Mouse (Mus musculus) 3T3-L1 (cell line): ENCODE results near the gene Myh9.

ENCODE experiments used
- DNase-seq: peaks from one replicate; pipeline ENCODE4 v3.0.0-alpha.2; 2015; ENCODE audit warnings: low read depth, low spot score

The Myh9 gene

DNA sequence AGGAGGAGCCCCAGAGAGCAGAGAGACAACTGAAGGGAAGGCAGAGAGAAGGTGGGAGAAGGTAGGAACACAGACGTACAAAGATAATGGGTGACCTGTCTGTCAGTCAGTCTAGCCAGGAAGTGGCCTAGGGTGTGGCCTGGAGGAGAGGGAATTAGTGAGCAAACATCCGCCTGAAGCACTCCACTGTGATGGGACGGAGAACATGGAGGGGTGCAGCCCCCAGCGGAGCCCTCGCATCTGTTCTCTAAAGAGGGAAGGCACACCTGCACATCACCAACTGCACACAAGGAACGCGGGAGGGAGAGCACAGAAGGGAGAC is 34.8 kb downstream of the Myh9 start:
- no peak for DNase-seq

DNA sequence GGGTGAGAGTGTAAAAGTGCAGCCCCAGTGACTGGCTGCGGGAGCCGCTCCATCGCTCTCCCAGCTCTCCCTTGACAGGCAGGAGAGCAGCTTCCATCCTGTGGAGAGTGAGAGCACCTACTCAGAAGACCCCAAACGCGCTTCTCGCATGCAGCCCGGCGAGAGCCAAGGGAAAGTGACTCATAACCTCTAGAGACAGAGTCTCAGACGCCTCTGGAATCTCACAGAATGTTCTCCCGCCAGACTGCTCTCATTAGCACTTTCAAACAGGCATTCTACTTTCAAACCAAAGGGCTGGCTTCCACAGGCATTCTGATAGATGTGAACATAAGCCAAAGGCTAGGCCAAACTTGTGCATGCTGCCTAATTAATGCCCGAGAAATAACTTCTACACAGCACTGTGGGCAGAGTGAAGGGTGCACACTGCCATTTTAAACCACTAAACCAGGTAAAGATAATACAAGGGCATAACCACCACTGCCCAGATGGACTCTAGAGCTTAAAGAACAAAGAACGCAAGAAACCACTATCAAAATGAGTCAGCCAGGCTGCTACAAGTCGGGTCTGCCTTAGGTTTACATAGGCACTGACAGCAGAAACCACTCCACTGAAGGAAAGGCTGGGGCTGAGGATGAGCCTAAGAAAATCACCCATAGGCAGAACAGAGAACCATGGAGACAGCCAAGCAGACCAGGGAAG is 35.3 kb downstream of the Myh9 start:
- DNase-seq = peak; percentile 74

DNA sequence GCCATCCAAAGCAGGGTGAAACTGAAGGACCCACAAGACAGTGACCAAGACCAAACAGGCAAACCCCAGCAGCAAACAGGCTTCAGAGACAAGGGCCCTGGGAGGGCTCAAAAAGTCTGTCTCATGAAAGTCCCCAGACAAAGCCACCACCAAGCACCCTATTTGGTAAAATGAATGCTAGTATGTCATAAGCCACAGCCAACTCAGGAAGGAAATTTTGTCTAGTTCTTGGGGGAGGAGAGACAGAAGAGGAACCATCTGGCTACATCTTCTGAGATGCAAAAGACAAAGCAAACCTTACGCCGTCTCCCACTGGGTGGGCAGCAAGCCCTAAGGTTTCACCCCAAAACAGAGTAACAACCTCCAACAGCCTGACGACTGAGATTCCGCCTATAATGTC is 36.3 kb downstream of the Myh9 start:
- no peak for DNase-seq

DNA sequence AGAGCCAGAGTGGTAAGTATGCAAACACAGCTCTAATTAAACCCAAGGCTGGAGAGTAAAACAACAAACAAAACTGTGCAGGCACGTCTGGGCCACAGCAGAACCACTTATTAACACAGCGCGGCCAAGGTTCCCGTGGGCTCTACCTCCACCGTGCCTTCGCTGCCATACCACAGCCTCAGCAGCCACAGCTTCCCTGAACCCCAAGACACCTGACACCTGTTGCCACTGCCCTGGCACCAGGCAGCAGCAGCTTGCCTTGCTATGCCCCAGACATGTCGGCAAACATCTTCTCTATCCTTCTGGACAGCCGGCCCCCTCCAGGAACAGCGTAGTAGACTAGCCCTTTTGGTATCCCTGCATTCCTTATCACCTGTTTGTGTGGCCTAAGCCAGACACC is 37.0 kb downstream of the Myh9 start:
- no peak for DNase-seq

DNA sequence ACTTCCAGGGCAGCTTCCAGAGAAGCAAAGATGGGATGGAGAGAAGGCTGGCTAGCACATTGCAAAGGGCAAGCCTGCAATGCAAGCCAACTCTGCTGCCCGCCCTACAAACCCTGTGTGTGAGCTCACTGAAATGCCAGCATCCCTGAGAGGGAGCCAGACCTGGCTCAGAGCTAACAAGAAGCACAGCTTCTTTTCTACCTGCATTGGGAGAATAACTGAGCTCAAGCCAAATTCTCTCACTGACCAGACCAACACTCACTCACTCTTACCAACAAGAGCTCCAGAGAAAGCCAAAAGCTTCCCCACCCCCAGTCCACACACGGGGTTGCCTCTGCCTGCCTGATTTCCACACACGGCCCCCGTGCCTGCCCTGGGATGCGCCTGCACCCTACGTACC is 37.5 kb downstream of the Myh9 start:
- no peak for DNase-seq

DNA sequence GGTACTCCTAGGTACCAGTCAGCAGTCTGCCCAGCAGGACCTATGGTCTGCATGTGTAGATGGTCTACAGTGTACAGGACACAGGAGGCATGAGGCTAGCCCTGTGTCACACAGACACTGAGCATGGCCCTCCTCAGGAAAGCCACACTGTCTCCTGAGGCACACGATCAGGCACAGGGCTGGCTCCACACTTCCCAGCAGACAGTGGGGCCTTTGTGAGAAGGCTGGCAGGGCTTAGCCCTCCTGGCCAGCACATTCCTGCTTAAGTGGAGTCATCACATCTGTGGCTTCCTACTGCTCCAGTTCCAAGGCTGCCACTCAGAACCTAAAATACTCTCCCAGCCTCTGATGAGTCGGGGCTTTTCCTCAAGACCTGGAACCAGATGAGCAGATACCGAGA is 38.2 kb downstream of the Myh9 start:
- peak; percentile 87 for DNase-seq

DNA sequence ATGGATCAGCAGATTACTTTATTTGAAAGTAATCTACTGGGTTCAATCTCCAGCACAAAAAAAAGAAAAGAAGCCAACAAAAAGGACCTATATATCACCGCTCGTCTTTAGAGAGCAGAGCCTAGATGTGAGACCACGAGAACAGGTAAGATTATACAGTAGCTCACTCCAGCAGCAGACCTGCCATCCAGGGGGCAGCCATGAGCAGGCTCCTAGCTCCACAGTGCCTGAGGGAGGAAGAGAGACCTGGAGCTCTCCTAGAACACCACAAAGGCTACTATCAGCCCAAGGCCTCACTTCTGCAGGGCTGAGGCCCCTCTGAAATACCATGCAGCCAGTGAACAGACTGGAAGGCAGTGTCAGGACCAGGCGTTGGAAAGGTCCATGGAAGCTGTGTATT is 39.0 kb downstream of the Myh9 start:
- DNase-seq = no peak

DNA sequence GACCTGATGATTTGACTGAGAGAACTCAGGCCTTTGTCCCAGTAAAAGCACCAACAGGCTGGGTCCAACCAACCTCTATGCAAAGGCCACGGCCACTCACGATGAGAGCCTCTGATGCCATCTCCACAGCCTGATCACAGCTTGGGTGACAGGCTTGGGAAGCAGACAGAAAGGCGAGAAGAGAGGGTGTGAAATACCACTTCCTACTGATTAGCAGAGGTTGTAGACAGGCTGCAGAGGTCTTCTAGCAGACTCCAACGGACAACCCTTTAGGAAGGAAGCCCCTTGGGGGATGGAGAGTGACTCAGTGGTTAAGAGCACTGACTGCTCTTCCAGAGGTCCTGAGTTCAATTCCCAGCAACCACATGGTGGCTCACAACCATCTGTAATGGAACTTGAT is 40.8 kb downstream of the Myh9 start:
- peak; percentile 55 for DNase-seq

DNA sequence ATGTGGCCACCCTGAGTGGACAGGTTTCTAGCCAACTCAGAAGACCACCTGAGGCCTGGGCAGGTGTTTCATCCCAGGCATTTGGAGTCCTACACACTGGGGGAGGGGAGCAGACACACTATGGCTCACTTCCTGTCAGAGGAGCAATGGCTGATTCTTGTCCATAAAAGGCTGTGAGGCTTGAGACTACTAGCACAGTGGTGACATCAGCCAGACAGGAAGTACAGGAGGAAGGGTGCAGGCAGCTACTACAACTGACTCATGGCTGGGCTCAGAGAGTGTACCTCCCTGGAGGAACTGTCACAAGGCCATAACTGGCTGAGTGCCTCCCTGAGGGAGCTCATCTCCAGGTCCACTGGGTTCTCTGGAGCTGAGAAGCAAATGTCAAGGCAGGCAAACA is 41.5 kb downstream of the Myh9 start:
- DNase-seq = peak; percentile 95

DNA sequence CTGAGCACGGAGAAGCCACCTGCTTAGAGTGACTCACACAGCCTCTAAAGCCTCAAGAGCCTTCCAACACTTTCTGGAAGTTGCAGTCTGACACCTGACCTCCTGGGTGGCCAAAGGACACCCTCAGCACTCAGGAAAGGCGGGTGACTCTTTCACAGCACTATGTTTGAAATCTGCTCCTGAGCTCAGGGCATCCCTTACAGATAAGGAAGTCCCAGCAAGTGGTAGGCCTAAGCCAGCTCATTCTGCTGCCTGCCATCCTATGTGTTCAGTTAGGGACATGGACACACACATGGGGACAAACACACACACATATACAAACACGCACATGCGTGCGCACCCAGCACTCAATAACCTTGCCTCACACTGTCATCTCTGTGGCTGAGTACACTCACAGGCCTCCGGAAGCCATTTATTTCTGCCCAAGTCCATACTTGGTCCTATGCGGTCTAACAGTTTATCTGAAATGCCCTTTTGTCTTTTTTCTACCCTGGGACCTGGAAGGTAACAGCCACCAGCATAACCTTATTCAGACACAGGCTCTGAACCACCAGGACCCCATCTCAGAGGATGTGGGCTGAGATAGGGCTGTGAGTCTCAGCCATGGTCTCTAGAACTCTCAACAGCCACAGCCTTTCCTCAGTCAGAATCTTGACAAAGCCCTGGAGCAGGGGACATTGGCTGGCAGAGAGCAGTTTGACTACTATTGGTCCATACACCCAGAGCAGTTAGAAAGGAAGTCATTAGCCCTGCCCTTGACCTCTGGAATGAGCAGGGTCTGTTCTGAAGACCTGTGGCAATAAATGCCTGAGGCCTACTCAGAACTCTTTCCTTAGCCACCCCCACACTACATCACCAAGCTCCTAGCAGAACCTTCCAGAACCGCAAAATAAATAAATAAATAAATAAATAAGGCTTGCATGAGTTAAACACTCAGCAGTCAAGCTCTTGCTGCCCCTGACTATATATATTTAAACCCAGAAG is 42.2 kb downstream of the Myh9 start:
- peak; percentile 61 for DNase-seq

DNA sequence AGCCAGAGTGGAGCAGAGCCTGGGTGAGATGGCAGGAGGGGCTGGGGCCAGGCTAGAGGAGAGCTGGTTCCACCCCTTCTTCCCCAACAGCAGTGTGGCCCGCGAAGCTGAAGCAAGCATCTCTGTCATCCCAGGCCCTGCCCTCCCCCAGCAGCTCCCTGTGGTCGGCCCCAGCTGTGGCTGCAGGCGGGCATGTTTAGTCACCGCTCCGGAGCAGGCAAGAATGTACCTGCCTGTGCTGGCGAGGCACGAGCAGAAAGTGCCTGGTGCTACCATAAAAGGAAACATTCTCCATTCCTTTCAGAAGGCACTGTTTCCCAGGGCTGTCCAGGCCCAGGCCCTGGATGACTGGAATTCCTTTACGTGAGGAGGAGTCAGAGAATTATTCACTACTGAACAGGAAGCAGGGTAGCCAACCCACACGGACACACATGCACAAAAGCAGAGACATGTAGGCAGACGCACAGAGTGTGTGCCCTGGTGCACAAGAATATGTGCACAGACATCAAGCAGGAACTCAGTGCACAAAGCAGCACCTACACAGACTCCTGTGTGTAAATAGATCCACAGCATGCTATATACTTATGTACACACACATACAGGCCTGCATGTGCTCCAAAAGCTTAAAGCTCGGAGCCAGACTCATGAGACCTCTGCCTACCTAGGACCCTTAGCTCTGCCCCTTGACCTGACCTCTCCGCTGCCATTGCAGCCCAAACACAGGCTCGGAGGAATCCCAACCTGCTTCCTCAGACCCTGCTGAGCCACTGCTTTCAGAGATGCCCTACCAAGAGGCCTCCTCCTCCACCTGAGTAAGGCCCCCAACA is 43.1 kb downstream of the Myh9 start:
- DNase-seq = peak; percentile 93

DNA sequence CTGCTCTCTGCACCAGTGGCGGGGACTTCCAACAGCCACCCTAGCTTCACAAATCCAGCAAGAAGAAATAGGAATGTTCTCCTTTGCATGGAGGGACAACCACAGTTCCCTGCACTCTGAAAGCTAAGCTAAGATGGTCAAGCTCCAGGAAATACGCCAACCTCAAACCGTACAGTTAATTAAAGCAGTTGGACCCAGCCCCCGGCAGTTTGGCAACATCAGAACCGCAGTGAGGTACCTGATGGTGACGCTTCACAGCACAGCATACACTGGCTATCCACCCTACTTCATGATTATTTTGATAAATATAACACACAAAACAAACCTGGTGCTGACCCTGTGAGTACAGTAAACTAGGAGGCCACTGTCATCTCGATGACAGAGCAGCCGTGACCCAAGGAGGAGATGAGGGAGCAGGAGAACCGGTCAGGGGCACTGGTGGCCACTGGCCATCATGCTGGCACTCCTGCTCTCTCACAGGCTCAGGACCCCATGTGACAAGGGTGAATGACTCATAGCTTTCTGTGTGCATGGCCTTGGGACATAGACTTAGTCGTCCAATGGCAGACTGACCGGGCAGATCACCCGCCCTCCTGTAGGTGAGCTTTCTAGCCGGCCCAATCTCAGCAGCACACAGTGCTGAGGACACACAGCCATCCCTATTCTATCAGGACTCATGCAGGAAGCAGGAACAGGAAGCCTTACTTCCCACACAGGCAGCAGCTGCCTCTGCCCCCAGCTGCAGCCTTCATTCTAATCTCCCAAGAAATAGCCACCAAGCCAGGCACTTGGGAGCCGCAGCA is 44.2 kb downstream of the Myh9 start:
- peak; percentile 79 for DNase-seq

DNA sequence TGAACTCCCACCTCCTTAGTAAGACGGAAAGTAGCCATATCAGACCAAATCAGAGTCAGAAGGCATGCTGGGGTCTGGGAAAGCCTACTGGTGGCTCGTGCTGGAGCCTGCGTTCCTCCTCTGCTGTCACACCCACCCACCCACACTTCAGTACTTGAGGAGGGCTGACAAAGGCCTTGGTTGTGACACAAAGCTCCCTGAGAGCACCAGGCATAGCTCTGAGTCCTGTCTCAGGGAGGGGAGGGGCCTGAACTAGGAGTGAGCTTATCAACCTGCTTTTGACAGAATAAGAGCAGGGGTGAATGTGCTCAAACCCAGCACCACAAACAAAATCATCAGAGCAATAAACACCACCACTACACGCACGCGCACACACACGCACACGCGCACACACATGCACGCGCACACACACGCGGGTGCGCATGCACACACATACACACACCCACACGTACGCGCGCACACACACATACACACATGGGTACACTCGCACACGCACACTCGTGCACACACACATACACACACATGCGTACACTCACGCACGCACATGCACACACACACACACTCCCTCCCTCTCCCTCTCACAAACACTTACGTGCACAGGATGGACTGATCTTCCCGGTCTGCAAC is 45.5 kb downstream of the Myh9 start:
- DNase-seq = no peak

DNA sequence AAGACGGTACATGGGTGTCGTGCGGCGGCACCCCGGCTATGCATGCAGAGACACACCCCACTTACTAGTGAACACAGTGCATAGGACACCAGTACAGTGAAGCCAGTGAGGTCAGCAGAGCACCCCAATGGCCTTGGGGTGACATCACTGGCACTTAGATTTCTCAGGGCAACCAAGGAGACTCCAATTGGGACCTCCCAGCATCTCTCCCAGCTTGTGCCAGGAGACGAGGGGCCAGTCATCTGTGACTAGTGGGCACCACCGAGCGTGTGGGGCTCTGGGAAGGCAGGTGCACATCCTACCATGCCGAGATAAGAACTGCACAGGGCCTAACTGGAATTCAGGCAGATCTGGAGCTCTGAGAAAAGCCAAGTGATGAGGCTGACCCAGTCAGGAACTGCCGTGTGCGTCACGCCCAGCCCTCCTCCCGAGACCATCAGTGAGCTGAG is 47.0 kb downstream of the Myh9 start:
- DNase-seq = no peak

DNA sequence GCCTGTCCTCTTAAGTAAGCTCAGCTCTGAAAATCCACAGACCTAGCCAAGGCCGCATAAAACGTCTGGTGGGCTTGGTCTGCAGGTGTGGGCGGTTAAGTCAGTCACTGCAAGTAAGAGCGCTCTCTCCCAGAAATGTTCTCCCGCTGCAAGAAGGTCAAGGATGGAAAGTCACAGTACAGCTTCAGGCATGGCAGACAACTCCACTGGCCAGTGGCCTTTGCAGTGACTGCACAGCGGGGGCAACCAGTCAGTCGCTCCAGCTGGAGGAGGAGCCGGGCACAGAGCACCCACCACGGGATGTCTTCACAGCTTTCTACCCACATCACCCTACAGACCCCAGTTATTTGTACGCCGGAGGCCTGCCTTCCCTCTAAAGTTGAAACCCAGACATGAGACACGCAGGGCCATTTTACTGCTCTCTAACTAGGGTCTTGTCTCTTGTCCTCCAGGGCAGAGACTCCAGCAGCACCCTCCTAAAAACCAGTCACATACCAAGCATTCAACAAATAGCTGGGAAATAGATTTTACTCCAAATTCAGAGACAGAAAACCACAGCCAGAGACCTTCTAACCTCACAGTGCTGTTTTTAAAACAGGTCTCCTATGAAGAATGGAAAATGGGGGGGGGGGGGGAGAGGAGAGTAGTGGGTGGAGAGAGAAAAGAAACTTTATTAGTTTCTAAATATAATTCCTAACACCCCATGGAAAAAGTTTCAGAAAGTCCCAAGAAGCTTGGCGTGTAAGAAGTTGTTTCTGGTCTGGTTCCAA is 47.7 kb downstream of the Myh9 start:
- DNase-seq = no peak

DNA sequence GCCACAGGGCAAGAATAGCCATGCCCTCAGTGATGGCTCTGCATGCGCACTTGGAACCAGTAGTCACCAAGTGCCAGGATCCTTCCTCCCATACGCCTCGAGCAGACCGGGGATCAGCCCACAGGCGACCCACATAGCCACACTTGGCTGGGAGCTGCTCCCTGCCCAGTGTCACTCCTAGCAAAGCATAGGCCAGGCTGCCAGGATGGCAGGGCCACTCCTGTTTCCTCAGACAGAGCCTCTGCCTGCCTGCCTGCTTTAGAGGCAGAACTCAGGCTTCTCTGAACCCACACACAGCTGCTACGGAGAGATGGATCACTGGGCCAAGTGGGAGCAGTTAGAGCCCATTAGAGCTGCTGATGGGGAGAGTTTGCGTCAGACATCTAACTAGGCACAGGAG is 48.4 kb downstream of the Myh9 start:
- DNase-seq = no peak

DNA sequence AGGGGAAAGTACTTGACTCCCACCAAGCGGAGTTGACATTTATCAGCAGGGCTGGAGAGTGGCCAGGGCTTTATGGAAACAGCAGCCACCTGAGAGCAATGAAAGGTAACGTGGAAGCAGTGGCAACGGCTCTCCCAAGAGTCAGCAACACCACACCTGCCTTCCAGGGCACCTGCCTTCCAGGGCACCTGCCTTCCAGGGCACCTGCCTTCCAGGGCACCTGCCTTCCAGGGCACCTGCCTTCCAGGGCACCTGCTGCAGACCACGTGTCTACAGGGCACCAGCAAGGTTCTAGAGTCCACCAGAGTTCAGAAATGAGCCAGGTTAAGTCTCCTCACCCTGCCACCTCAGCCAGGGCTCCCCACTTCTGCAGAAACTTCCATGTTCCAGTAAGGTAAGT is 48.9 kb downstream of the Myh9 start:
- no peak for DNase-seq

DNA sequence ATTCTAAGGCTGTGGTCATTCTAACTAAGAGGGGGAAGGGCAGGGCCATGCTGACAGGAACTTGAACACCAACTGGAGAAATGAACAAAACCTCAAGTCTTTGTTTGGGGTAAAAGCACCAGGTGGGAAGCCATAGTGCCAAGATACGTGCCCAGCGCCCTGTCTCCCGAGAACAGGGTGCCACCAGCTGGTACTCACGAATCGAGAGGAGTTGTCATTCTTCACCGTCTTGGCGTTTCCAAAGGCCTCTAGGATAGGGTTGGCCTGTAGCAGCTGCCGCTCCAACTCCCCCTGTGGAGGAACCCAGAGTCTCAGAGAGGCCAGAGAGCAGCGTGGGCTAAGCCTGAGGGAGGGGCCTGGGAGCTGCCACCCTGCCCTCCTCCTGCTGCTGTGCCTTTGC is 49.9 kb downstream of the Myh9 start:
- DNase-seq = no peak

DNA sequence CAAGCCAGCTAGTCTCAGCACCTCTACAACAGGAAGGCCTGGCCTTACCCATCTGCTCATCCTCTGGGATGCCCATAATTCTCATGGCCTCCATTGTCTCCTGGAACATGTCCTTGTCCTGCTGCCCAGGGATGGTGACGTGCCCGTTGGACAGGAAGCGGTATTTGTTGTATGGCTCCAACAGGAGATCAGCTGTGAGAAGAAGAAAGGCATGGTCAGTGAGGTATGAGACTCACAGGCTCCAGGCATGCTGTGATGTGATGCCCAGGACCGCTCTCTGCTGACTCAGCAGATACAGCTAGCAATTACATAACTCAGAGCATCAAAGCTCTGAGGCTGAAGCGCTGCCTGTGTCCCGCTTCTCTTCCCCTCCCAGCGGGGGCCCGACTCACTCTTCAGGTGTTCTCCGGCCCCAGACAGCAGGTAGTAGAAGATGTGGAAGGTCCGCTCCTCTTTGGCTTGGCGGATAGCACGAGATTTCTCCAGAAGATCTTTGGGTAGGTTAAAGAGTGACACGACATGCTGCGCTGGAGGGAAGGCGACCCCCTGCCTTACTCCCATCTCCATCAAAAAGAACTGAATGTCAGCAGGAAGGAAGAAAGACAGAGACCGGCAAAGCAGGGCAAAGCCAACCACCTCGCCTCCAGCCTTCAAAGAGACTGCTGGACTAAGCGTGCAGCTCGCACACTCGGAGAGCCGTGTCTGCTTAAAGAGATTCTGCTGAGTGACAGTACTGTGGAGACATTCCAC is 51.1 kb downstream of the Myh9 start:
- no peak for DNase-seq
